Mouse (Mus musculus): ENCODE results near the gene Frmd4a.

- TF ChIP-seq CTCF (IDR thresholded peaks at IDR 0.05; ENCODE audit: low read depth) (no peak), EP300 (IDR thresholded peaks at IDR 0.05; ENCODE audit: low read depth) (no peak)
Measured at GRCm38 (mm10) chr2:4386468-4386867, 369.0 kb downstream of the Frmd4a start.

All from heart, postnatal 0 days (tissue).